Mouse (Mus musculus): ENCODE data around the gene Soat1. TPM values are rescaled to one million over a fixed set of nuclear protein-coding genes. Genes with fewer than 3 reads are reported as not detected.
A peak's percentile ranks its signal among the peaks of the same experiment; 100 is the strongest.

Gene Soat1
- total RNA-seq, 2 experiments from 2014 or later, result 41.6 to 42.1 TPM

GRCm38 (mm10) chr1:156467655-156468255 lies 6.4 kb downstream of the Soat1 start:
- DNase-seq (ENCODE audit: low spot score in 2 of 2), result no peak

GRCm38 (mm10) chr1:156464963-156465362 lies 9.2 kb downstream of the Soat1 start:
- DNase-seq (ENCODE audit: low spot score in 2 of 2), result no peak

GRCm38 (mm10) chr1:156463981-156464853 lies 9.9 kb downstream of the Soat1 start:
- no peak for DNase-seq (ENCODE audit: low spot score in 2 of 2)

- no peak for DNase-seq (ENCODE audit: low spot score in 2 of 2)
These were observed 11.7 kb downstream of the Soat1 start for GRCm38 (mm10) chr1:156462273-156462991.

- DNase-seq (ENCODE audit: low spot score in 2 of 2), result no peak
These were observed 13.1 kb downstream of the Soat1 start for GRCm38 (mm10) chr1:156461036-156461435.

- no peak for DNase-seq (ENCODE audit: low spot score in 2 of 2)
These were observed 13.9 kb downstream of the Soat1 start for GRCm38 (mm10) chr1:156460216-156460615.

- no peak for DNase-seq (ENCODE audit: low spot score in 2 of 2)
These were observed 14.4 kb downstream of the Soat1 start for GRCm38 (mm10) chr1:156459690-156460089.

GRCm38 (mm10) chr1:156458391-156459060 lies 15.6 kb downstream of the Soat1 start:
- DNase-seq (ENCODE audit: low spot score in 2 of 2), result no peak

GRCm38 (mm10) chr1:156455005-156455758 lies 18.9 kb downstream of the Soat1 start:
- DNase-seq (ENCODE audit: low spot score in 2 of 2), result no peak

GRCm38 (mm10) chr1:156454384-156454783 lies 19.7 kb downstream of the Soat1 start:
- no peak for DNase-seq (ENCODE audit: low spot score in 2 of 2)

- no peak for DNase-seq (ENCODE audit: low spot score in 2 of 2)
These were observed 20.3 kb downstream of the Soat1 start for GRCm38 (mm10) chr1:156453876-156454275.

GRCm38 (mm10) chr1:156450478-156450877 lies 23.7 kb downstream of the Soat1 start:
- DNase-seq (ENCODE audit: low spot score in 2 of 2), result no peak

- no peak for DNase-seq (ENCODE audit: low spot score in 2 of 2)
These were observed 24.4 kb downstream of the Soat1 start for GRCm38 (mm10) chr1:156449691-156450090.

- DNase-seq (ENCODE audit: low spot score in 2 of 2), result no peak
These were observed 25.0 kb downstream of the Soat1 start for GRCm38 (mm10) chr1:156449089-156449488.

- no peak for DNase-seq (ENCODE audit: low spot score in 2 of 2)
These were observed 29.1 kb downstream of the Soat1 start for GRCm38 (mm10) chr1:156445049-156445448.

GRCm38 (mm10) chr1:156442776-156443175 lies 31.4 kb downstream of the Soat1 start:
- DNase-seq (ENCODE audit: low spot score in 2 of 2), result peak in 1 of 2 experiments; percentile 29

GRCm38 (mm10) chr1:156442266-156442665 lies 31.9 kb downstream of the Soat1 start:
- no peak for DNase-seq (ENCODE audit: low spot score in 2 of 2)

- no peak for DNase-seq (ENCODE audit: low spot score in 2 of 2)
These were observed 36.4 kb downstream of the Soat1 start for GRCm38 (mm10) chr1:156437726-156438125.

GRCm38 (mm10) chr1:156437016-156437708 lies 37.0 kb downstream of the Soat1 start:
- no peak for DNase-seq (ENCODE audit: low spot score in 2 of 2)

GRCm38 (mm10) chr1:156433497-156433896 lies 40.6 kb downstream of the Soat1 start:
- DNase-seq (ENCODE audit: low spot score in 2 of 2), result no peak
